Mouse (Mus musculus): Measurements from ENCODE around the gene Misp. TPM values are rescaled to one million over a fixed set of nuclear protein-coding genes. Genes with fewer than 3 reads are reported as not detected.
A peak's percentile ranks its signal among the peaks of the same experiment; 100 is the strongest.

Misp gene
- total and polyA plus RNA-seq, 3 experiments, result not detected

DNA sequence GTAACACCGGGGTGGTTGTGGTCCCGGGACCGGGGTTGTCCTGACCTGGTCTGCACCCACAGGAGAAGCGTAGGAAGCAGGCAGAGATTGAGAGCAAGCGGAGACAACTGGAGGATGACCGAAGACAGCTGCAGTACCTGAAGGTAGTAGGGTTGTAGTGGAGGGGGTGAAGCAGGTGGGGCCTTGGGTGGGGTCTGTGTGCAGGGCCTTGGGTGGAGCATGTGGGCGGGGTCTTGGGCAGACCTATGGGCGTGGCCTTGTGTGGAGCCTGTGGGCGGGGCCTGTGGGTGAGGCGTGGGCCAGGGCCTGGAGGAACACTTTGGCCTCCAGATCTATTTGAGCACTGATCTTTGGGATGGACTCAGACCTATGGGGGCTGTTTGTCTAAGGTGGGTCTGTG is 13.8 kb upstream of the Misp start:
- Histone ChIP-seq H3K79me2 (replicated peaks; ENCODE audit: control insufficient read depth, extremely low read depth, insufficient read depth, poor library complexity, severe bottlenecking) (no peaks in the 10 kb centered on the region), H3K4me3 (replicated peaks in 1 of 3; ENCODE audit: low read depth in 2 of 3, low read length in 2 of 3, poor library complexity in 1 of 3) (no peak overlapping the region), H3K4me2 (ENCODE audit: insufficient read depth, low read depth, poor library complexity, severe bottlenecking) (no peak overlapping the region), H3K9me3 (replicated peaks; ENCODE audit: low read length) (no peaks in the 10 kb centered on the region), H3K27me3 (replicated peaks) (peaks cover 32% of the 10 kb centered on the region), H3K27ac (ENCODE audit: insufficient read depth, low read depth) (no peak overlapping the region), H3K36me3 (replicated peaks in 1 of 2; ENCODE audit: control insufficient read depth in 1 of 2, insufficient read depth in 1 of 2, low read length in 1 of 2) (no peaks in the 10 kb centered on the region), H3K4me1 (ENCODE audit: control insufficient read depth in 1 of 2, insufficient read depth in 2 of 2) (peaks cover 0 to 10% of the 10 kb centered on the region in 2 experiments; a peak in 2 of 4 replicates), H3K9ac (ENCODE audit: insufficient read depth, low read depth) (no peak overlapping the region)
- TF ChIP-seq PAX5 (IDR thresholded peaks at IDR 0.05; ENCODE audit: low read length) (no peak), POLR2A (IDR thresholded peaks at IDR 0.05; ENCODE audit: low read depth, low read length) (no peak), MAX (IDR thresholded peaks at IDR 0.05; ENCODE audit: low read length) (no peak), GABPA (IDR thresholded peaks at IDR 0.05; ENCODE audit: insufficient replicate concordance, low read depth, low read length) (no peak), JUN (IDR thresholded peaks at IDR 0.05; ENCODE audit: insufficient read depth, low read depth, low read length) (no peak), ZMIZ1 (IDR thresholded peaks at IDR 0.05; ENCODE audit: low read depth, low read length) (no peak), SIN3A (IDR thresholded peaks at IDR 0.05; ENCODE audit: low read length) (no peak), MXI1 (IDR thresholded peaks at IDR 0.05; ENCODE audit: low read depth, low read length) (no peak), USF2 (conservative IDR thresholded peaks at IDR 0.05; ENCODE audit: low read depth, low read length) (no peak)
- in situ Hi-C loops (cut with MboI; ENCODE audit: low pct_ligation_motif_present, low pct_unique_long_range_greater_than_20kb, low sequenced_read_pairs), result no loop called here
- dilution Hi-C loops (cut with MboI; ENCODE audit: extremely low pct_ligation_motif_present, extremely low pct_unique_long_range_greater_than_20kb, low sequenced_read_pairs), result no loop called here
- peak; percentile 22 for DNase-seq (ENCODE audit: extremely low read depth)

DNA sequence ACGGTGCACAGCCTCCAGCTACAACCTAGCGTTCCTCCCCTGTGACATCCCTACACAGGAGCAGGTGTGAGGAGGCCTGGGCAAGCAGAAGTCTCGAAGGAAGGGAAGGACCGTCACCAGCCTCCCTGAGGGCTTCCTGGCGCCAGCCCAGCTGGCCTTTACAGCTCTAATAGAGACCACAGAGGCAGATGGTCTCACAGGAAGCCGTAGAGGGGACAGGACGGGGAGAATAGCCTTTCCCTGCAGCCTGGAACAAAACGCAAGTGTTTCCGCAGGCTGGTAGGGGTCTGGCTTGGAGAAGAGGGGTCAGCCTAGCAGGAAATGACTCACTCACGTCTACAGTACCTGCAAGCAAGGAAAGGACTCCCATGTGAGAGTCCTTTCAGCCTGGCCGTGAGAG is 13.0 kb upstream of the Misp start:
- Histone ChIP-seq H3K79me2 (replicated peaks; ENCODE audit: control insufficient read depth, extremely low read depth, insufficient read depth, poor library complexity, severe bottlenecking) (no peaks in the 10 kb centered on the region), H3K27me3 (replicated peaks) (peaks cover 34% of the 10 kb centered on the region), H3K4me1 (ENCODE audit: control insufficient read depth in 1 of 2, insufficient read depth in 2 of 2) (peaks cover 0 to 12% of the 10 kb centered on the region in 2 experiments; a peak in 2 of 4 replicates), H3K9ac (ENCODE audit: insufficient read depth, low read depth) (no peak overlapping the region), H3K9me3 (replicated peaks; ENCODE audit: low read length) (no peaks in the 10 kb centered on the region), H3K4me3 (replicated peaks in 1 of 3; ENCODE audit: low read depth in 2 of 3, low read length in 2 of 3, poor library complexity in 1 of 3) (no peak overlapping the region), H3K27ac (ENCODE audit: insufficient read depth, low read depth) (no peak overlapping the region), H3K4me2 (ENCODE audit: insufficient read depth, low read depth, poor library complexity, severe bottlenecking) (no peak overlapping the region), H3K36me3 (replicated peaks in 1 of 2; ENCODE audit: control insufficient read depth in 1 of 2, insufficient read depth in 1 of 2, low read length in 1 of 2) (no peaks in the 10 kb centered on the region)
- dilution Hi-C loops (cut with MboI; ENCODE audit: extremely low pct_ligation_motif_present, extremely low pct_unique_long_range_greater_than_20kb, low sequenced_read_pairs) (no loop called here), in situ Hi-C loops (cut with MboI; ENCODE audit: low pct_ligation_motif_present, low pct_unique_long_range_greater_than_20kb, low sequenced_read_pairs) (no loop called here)
- no peak for DNase-seq (ENCODE audit: extremely low read depth)
- TF ChIP-seq MEF2A (IDR thresholded peaks at IDR 0.05; ENCODE audit: borderline replicate concordance, low read depth, low read length), result no peak
- TF ChIP-seq JUN (IDR thresholded peaks at IDR 0.05; ENCODE audit: insufficient read depth, low read depth, low read length), result no peak
- no peak for TF ChIP-seq EP300 (IDR thresholded peaks at IDR 0.05; ENCODE audit: low read length)
- TF ChIP-seq RCOR1 (conservative IDR thresholded peaks at IDR 0.05; ENCODE audit: low read depth, low read length), result no peak
- no peak for TF ChIP-seq TCF12 (IDR thresholded peaks at IDR 0.05; ENCODE audit: low read depth, low read length)
- no peak for TF ChIP-seq MAX (IDR thresholded peaks at IDR 0.05; ENCODE audit: low read length)
- no peak for TF ChIP-seq MXI1 (IDR thresholded peaks at IDR 0.05; ENCODE audit: low read depth, low read length)
- no peak for TF ChIP-seq POLR2A (IDR thresholded peaks at IDR 0.05; ENCODE audit: low read depth, low read length)
- no peak for TF ChIP-seq POLR2AphosphoS2 (IDR thresholded peaks at IDR 0.05; ENCODE audit: low read depth, low read length)
- TF ChIP-seq E2F4 (IDR thresholded peaks at IDR 0.05; ENCODE audit: insufficient replicate concordance, low read depth, low read length), result no peak
- no peak for TF ChIP-seq ZC3H11A (IDR thresholded peaks at IDR 0.05; ENCODE audit: low read depth, low read length)
- no peak for TF ChIP-seq BHLHE40 (IDR thresholded peaks at IDR 0.05; ENCODE audit: low read depth, low read length)
- no peak for TF ChIP-seq GABPA (IDR thresholded peaks at IDR 0.05; ENCODE audit: insufficient replicate concordance, low read depth, low read length)
- no peak for TF ChIP-seq NRF1 (IDR thresholded peaks at IDR 0.05; ENCODE audit: low read depth, low read length)
- no peak for TF ChIP-seq JUND (conservative IDR thresholded peaks at IDR 0.05; ENCODE audit: low read depth, low read length)
- TF ChIP-seq ETS1 (conservative IDR thresholded peaks at IDR 0.05; ENCODE audit: low read depth, low read length), result no peak

All from CH12.LX (cell line).